Comparison of ENCODE assay signal across 14 mouse cellular contexts in genomic region chr13:24238456-24239120, GRCm38 (mm10). TPM values are rescaled to one million over a fixed set of nuclear protein-coding genes. Genes with fewer than 3 reads are reported as not detected.
DNase-seq lines count a peak whose midpoint lies in the region.
"Had no signal": no experiment of that assay in that cellular context is flagged by ENCODE, and none has a peak within 500 bp of the region (broad histone marks: within the 10 kb centered on the region; RNA-seq: fewer than 3 reads in every experiment).

No protein-coding gene starts in this region.

- peak; percentile 4 for DNase-seq in cerebellum, adult 11-12 months
- no peak for DNase-seq in cerebellum, postnatal 4 days (ENCODE audit: low spot score in 2 of 2)
- peak; percentile 44 for DNase-seq in layer of hippocampus, adult 11-12 months (ENCODE audit: low spot score)
- DNase-seq in layer of hippocampus, postnatal 25 days (ENCODE audit: extremely low spot score in 1 of 2, low spot score in 1 of 2) = no peak
- DNase-seq in right cerebral cortex, postnatal 25 days = peak; percentile 25
- no peak for DNase-seq in right cerebral cortex, adult 2 months (ENCODE audit: low spot score in 2 of 2)
- no peak for DNase-seq in spleen, postnatal 10 days (ENCODE audit: low spot score in 2 of 2)
- no peak for DNase-seq in kidney, postnatal 25 days
- DNase-seq: adrenal gland, postnatal 10 days; embryo, embryonic 11 days; gastrocnemius, postnatal 25 days; left cerebral cortex, postnatal 4 days; liver; thymus, postnatal 25 days had no signal

RNA-seq across cellular contexts. Expression of gene Carmil1, which starts 42.0 kb away (rescaled TPM):
- 10 to 100 TPM; 40.5 to 49.9 TPM for total RNA-seq in layer of hippocampus, postnatal 25 days (2021)

Comparison
In these comparisons a context has a peak if more than half of its experiments do, and no peak if none do; other contexts are left out.
1. DNase-seq: peak in cerebellum, adult 11-12 months (single experiment), layer of hippocampus, adult 11-12 months (single experiment) and right cerebral cortex, postnatal 25 days (single experiment); none in cerebellum, postnatal 4 days (0 of 2), layer of hippocampus, postnatal 25 days (0 of 2), right cerebral cortex, adult 2 months (0 of 2), spleen, postnatal 10 days (0 of 2) and kidney, postnatal 25 days (0 of 2).